Mouse (Mus musculus): ENCODE results near the gene Gm4301. TPM values are rescaled to one million over a fixed set of nuclear protein-coding genes. Genes with fewer than 3 reads are reported as not detected.
"Not testable (repeated sequence)": the region's sequence is repeated elsewhere in the genome, so short reads cannot be mapped to it uniquely, and the experiment has no call there.

Gene Gm4301
- not detected in 2 replicates for polyA plus RNA-seq (2015; fragmentation: Nextera tagmentation; extraction: Ambion mirVana)

DNA sequence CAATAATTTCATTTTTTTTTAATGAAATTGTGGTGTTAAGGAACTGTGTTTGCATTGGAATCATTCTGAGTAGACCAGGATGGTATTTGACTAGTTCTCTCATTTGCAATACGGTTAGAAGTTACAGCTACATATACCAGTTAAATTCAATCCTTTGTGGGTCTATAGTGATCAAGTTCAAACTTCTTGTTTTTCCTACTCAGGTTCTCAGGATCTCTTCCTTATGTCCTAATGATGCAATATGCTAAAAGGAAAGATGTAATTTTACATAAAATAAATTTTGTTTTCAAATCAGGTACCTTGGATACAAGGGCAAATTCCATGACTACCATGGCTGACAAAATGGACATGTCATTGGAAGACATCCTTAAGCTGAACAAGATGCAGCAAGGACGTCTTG, at the start of gene Gm4301:
Gene Gm4301, plus strand, starts transcription at position 301 of the 400 bp plus-strand sequence.
- not testable (repeated sequence) for DNase-seq (ENCODE audit: low spot score); H3K4me2 ChIP-seq (replicated peaks; ENCODE audit: low read depth); H3K9me3 ChIP-seq (ENCODE audit: control insufficient read depth, low read length); H3K36me3 ChIP-seq (ENCODE audit: control insufficient read depth, insufficient read depth, low read length); ATAC-seq (ENCODE audit: low FRiP score, low TSS enrichment); H3K27ac ChIP-seq (replicated peaks); H3K9ac ChIP-seq (ENCODE audit: low read length); H3K27me3 ChIP-seq (ENCODE audit: control insufficient read depth, insufficient read depth, low read length); H3K4me1 ChIP-seq (replicated peaks; ENCODE audit: control insufficient read depth, insufficient read depth); H3K4me3 ChIP-seq (ENCODE audit: low read depth, low read length)
- no CpG with 5 or more reads among the region's 2 CpGs for WGBS

DNA sequence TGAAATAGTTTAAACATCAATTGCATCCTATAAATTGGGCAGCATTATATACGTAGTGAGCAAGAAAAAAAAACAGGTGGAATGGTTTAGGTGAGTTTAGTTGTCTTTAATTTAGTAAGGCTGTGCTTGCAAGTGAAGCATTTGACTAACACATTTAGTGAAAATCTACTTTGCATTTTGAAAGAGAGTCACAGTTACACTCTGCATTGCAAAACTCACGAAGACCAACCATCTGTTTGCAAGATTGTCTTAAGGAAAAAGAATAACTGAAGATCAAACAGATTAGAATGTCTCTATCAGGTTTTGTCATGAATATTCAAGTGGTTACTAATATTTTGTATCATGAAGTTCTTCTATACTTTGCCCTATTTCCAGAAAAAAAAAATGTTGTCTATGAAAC, 39.4 kb upstream of the Gm4301 start:
- Histone ChIP-seq H3K27me3 (ENCODE audit: control insufficient read depth, insufficient read depth, low read length) (no peaks in the 10 kb centered on the region), H3K4me1 (replicated peaks; ENCODE audit: control insufficient read depth, insufficient read depth) (no peaks in the 10 kb centered on the region), H3K9ac (ENCODE audit: low read length) (no peak overlapping the region), H3K9me3 (ENCODE audit: control insufficient read depth, low read length) (no peaks in the 10 kb centered on the region), H3K4me3 (ENCODE audit: low read depth, low read length) (no peak overlapping the region), H3K27ac (replicated peaks) (no peak overlapping the region), H3K4me2 (replicated peaks; ENCODE audit: low read depth) (no peak overlapping the region), H3K36me3 (ENCODE audit: control insufficient read depth, insufficient read depth, low read length) (no peaks in the 10 kb centered on the region)
- WGBS: 79% methylated on average over 2 of the region's 2 CpGs
- no peak for ATAC-seq (ENCODE audit: low FRiP score, low TSS enrichment)
- TF ChIP-seq EP300 (optimal IDR thresholded peaks at IDR 0.05): no peak
- no peak for TF ChIP-seq CTCF (IDR thresholded peaks at IDR 0.05; ENCODE audit: low read depth)
- DNase-seq (ENCODE audit: low spot score): no peak

DNA sequence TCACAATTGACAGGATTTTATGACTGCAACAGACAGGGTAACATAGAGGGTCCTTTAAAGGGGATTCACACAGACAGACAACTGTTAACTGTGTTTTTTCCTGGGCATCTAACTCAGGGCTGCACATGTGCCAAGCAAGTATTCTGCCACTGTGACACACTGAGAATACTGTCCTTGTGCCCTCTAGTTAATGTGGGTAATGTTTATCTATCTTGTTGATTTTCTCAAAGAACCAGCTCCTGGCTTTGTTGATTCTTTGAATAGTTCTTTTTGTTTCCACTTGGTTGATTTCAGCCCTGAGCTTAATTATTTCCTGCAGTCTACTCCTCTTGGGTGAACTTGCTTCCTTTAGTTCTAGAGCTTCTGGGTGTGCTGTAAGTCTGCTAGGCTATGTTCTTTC, 35.4 kb upstream of the Gm4301 start:
- not testable (repeated sequence) for DNase-seq (ENCODE audit: low spot score); H3K27me3 ChIP-seq (ENCODE audit: control insufficient read depth, insufficient read depth, low read length); H3K9ac ChIP-seq (ENCODE audit: low read length); H3K36me3 ChIP-seq (ENCODE audit: control insufficient read depth, insufficient read depth, low read length); H3K27ac ChIP-seq (replicated peaks); H3K4me2 ChIP-seq (replicated peaks; ENCODE audit: low read depth); H3K4me1 ChIP-seq (replicated peaks; ENCODE audit: control insufficient read depth, insufficient read depth); ATAC-seq (ENCODE audit: low FRiP score, low TSS enrichment); H3K4me3 ChIP-seq (ENCODE audit: low read depth, low read length); H3K9me3 ChIP-seq (ENCODE audit: control insufficient read depth, low read length)

DNA sequence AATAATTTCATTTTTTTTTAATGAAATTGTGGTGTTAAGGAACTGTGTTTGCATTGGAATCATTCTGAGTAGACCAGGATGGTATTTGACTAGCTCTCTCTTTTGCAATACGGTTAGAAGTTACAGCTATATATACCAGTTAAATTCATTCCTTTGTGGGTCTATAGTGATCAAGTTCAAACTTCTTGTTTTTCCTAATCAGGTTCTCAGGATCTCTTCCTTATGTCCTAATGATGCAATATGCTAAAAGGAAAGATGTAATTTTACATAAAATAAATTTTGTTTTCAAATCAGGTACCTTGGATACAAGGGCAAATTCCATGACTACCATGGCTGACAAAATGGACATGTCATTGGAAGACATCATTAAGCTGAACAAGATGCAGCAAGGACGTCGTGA, 5.1 kb downstream of the Gm4301 start, which contains the start of gene Gm4302:
Gene Gm4302, plus strand, starts transcription at position 301 of the 400 bp plus-strand sequence.
- H3K9me3 ChIP-seq (ENCODE audit: control insufficient read depth, low read length); H3K27ac ChIP-seq (replicated peaks); H3K27me3 ChIP-seq (ENCODE audit: control insufficient read depth, insufficient read depth, low read length); ATAC-seq (ENCODE audit: low FRiP score, low TSS enrichment); H3K4me3 ChIP-seq (ENCODE audit: low read depth, low read length); H3K9ac ChIP-seq (ENCODE audit: low read length); DNase-seq (ENCODE audit: low spot score); H3K4me2 ChIP-seq (replicated peaks; ENCODE audit: low read depth); H3K4me1 ChIP-seq (replicated peaks; ENCODE audit: control insufficient read depth, insufficient read depth); H3K36me3 ChIP-seq (ENCODE audit: control insufficient read depth, insufficient read depth, low read length): not testable (repeated sequence)
- no CpG with 5 or more reads among the region's 3 CpGs for WGBS

DNA sequence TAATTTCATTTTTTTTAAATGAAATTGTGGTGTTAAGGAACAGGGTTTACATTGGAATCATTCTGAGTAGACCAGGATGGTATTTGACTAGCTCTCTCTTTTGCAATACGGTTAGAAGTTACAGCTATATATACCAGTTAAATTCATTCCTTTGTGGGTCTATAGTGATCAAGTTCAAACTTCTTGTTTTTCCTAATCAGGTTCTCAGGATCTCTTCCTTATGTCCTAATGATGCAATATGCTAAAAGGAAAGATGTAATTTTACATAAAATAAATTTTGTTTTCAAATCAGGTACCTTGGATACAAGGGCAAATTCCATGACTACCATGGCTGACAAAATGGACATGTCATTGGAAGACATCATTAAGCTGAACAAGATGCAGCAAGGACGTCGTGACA, 10.2 kb downstream of the Gm4301 start, which contains the start of gene Gm4303:
Gene Gm4303, plus strand, starts transcription at position 301 of the 400 bp plus-strand sequence.
- H3K4me3 ChIP-seq (ENCODE audit: low read depth, low read length); H3K27ac ChIP-seq (replicated peaks); H3K27me3 ChIP-seq (ENCODE audit: control insufficient read depth, insufficient read depth, low read length); DNase-seq (ENCODE audit: low spot score); ATAC-seq (ENCODE audit: low FRiP score, low TSS enrichment); H3K4me2 ChIP-seq (replicated peaks; ENCODE audit: low read depth); H3K36me3 ChIP-seq (ENCODE audit: control insufficient read depth, insufficient read depth, low read length); H3K9ac ChIP-seq (ENCODE audit: low read length); H3K4me1 ChIP-seq (replicated peaks; ENCODE audit: control insufficient read depth, insufficient read depth); H3K9me3 ChIP-seq (ENCODE audit: control insufficient read depth, low read length): not testable (repeated sequence)
- no CpG with 5 or more reads among the region's 3 CpGs for WGBS

DNA sequence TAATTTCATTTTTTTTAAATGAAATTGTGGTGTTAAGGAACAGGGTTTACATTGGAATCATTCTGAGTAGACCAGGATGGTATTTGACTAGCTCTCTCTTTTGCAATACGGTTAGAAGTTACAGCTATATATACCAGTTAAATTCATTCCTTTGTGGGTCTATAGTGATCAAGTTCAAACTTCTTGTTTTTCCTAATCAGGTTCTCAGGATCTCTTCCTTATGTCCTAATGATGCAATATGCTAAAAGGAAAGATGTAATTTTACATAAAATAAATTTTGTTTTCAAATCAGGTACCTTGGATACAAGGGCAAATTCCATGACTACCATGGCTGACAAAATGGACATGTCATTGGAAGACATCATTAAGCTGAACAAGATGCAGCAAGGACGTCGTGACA, 15.3 kb downstream of the Gm4301 start, which contains the start of gene Gm4305:
Gene Gm4305, plus strand, starts transcription at position 301 of the 400 bp plus-strand sequence.
- not testable (repeated sequence) for H3K27ac ChIP-seq (replicated peaks); H3K9ac ChIP-seq (ENCODE audit: low read length); ATAC-seq (ENCODE audit: low FRiP score, low TSS enrichment); H3K27me3 ChIP-seq (ENCODE audit: control insufficient read depth, insufficient read depth, low read length); H3K36me3 ChIP-seq (ENCODE audit: control insufficient read depth, insufficient read depth, low read length); DNase-seq (ENCODE audit: low spot score); H3K4me2 ChIP-seq (replicated peaks; ENCODE audit: low read depth); H3K9me3 ChIP-seq (ENCODE audit: control insufficient read depth, low read length); H3K4me3 ChIP-seq (ENCODE audit: low read depth, low read length); H3K4me1 ChIP-seq (replicated peaks; ENCODE audit: control insufficient read depth, insufficient read depth)
- WGBS: no CpG with 5 or more reads among the region's 3 CpGs

DNA sequence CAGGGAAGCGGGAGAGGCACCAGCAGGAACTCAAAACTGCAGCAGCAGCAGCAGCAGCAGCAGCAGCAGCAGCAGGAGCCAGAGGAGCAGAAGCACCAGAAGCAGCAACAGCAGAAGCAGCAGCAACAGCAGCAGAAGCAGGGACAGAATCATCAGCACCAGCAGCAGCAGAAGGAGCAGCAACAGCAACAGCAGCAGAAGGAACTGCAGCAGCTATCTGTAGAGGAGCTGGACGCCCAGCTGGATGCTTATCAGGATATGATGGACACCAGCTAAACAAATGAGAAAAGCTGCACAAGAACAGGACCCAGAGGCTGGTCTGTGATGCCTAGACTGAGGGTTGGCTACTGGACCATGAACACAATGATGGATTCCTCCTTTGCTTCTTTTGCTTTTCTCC, 21.4 kb downstream of the Gm4301 start:
- H3K4me2 ChIP-seq (replicated peaks; ENCODE audit: low read depth); H3K27ac ChIP-seq (replicated peaks); H3K4me3 ChIP-seq (ENCODE audit: low read depth, low read length); H3K9me3 ChIP-seq (ENCODE audit: control insufficient read depth, low read length); H3K36me3 ChIP-seq (ENCODE audit: control insufficient read depth, insufficient read depth, low read length); H3K27me3 ChIP-seq (ENCODE audit: control insufficient read depth, insufficient read depth, low read length); DNase-seq (ENCODE audit: low spot score); H3K4me1 ChIP-seq (replicated peaks; ENCODE audit: control insufficient read depth, insufficient read depth); ATAC-seq (ENCODE audit: low FRiP score, low TSS enrichment); H3K9ac ChIP-seq (ENCODE audit: low read length): not testable (repeated sequence)
- WGBS: 40% methylated on average over 2 of the region's 2 CpGs

DNA sequence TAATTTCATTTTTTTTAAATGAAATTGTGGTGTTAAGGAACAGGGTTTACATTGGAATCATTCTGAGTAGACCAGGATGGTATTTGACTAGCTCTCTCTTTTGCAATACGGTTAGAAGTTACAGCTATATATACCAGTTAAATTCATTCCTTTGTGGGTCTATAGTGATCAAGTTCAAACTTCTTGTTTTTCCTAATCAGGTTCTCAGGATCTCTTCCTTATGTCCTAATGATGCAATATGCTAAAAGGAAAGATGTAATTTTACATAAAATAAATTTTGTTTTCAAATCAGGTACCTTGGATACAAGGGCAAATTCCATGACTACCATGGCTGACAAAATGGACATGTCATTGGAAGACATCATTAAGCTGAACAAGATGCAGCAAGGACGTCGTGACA, 25.6 kb downstream of the Gm4301 start, which contains the start of gene Gm4307:
Gene Gm4307, plus strand, starts transcription at position 301 of the 400 bp plus-strand sequence.
- no CpG with 5 or more reads among the region's 3 CpGs for WGBS
- not testable (repeated sequence) for H3K27me3 ChIP-seq (ENCODE audit: control insufficient read depth, insufficient read depth, low read length); H3K36me3 ChIP-seq (ENCODE audit: control insufficient read depth, insufficient read depth, low read length); H3K4me3 ChIP-seq (ENCODE audit: low read depth, low read length); DNase-seq (ENCODE audit: low spot score); H3K4me1 ChIP-seq (replicated peaks; ENCODE audit: control insufficient read depth, insufficient read depth); H3K27ac ChIP-seq (replicated peaks); H3K9ac ChIP-seq (ENCODE audit: low read length); H3K4me2 ChIP-seq (replicated peaks; ENCODE audit: low read depth); ATAC-seq (ENCODE audit: low FRiP score, low TSS enrichment); H3K9me3 ChIP-seq (ENCODE audit: control insufficient read depth, low read length)

DNA sequence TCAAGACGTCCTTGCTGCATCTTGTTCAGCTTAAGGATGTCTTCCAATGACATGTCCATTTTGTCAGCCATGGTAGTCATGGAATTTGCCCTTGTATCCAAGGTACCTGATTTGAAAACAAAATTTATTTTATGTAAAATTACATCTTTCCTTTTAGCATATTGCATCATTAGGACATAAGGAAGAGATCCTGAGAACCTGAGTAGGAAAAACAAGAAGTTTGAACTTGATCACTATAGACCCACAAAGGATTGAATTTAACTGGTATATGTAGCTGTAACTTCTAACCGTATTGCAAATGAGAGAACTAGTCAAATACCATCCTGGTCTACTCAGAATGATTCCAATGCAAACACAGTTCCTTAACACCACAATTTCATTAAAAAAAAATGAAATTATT, 47.0 kb downstream of the Gm4301 start, which contains the start of gene Gm4312:
Gene Gm4312, minus strand, starts transcription at position 101 of the 400 bp plus-strand sequence.
- WGBS: no CpG with 5 or more reads among the region's 2 CpGs
- not testable (repeated sequence) for H3K27ac ChIP-seq (replicated peaks); H3K4me3 ChIP-seq (ENCODE audit: low read depth, low read length); DNase-seq (ENCODE audit: low spot score); H3K9ac ChIP-seq (ENCODE audit: low read length); H3K4me2 ChIP-seq (replicated peaks; ENCODE audit: low read depth); H3K36me3 ChIP-seq (ENCODE audit: control insufficient read depth, insufficient read depth, low read length); H3K4me1 ChIP-seq (replicated peaks; ENCODE audit: control insufficient read depth, insufficient read depth); H3K27me3 ChIP-seq (ENCODE audit: control insufficient read depth, insufficient read depth, low read length); H3K9me3 ChIP-seq (ENCODE audit: control insufficient read depth, low read length); ATAC-seq (ENCODE audit: low FRiP score, low TSS enrichment)

All from stomach, postnatal 0 days (tissue).